Mouse (Mus musculus): ENCODE measurements at regions not wholly inside any gene's neighbourhood (a gene's known extent, or its start where the extent isn't known, plus 50 kb on each side); places are given as distances from the start of the nearest gene placed in this dataset.
A peak's percentile ranks its signal among the peaks of the same experiment; 100 is the strongest.

DNA sequence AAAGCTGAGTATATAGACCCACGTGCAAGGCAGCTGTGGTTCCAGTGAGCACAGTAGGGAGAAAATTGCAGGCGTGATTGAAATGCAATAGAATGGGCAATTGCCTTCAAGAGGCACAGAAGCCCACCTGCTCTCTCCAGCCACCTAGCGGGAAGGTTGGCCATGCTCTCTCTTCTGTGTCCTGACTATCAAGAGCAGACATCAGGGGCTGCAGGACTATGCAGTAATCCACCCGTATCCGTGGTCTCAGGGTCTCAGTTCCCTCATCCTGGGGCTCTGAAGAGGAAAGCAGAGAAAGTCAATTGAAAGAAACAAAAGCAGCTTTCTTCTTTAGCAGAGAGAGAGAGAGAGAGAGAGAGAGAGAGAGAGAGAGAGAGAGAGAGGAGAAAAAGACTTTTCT lies 112.0 kb upstream of the Arglu1 start:
- no peak for DNase-seq
- intact Hi-C loops (cut with DNase I) = no loop called here

- intact Hi-C loops (cut with DNase I) = no loop called here
- DNase-seq = peak in 1 of 2 experiments; percentile 5
These were observed 111.3 kb upstream of the Arglu1 start for GRCm38 (mm10) chr8:8801578-8801977.

DNA sequence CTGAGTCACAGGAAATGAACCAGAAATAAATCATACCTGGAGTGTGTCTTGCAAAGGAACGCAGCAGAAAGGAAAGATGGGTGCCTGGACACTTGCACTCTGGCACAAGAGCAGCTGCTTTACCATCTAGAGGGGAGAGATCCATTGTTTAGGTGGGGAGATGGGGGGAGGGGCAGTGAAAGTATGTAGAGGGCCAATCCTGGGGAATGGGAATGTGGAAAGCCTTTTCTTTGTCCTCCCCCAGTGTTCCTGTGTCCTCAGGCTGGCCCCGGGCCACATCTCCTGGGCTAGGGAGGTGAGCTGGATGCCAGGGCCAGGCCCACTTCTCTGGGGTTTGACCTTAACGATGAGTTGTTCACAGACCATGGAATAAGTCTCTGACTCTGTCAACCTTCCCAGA lies 107.2 kb upstream of the Arglu1 start:
- DNase-seq = peak in 1 of 2 experiments; percentile 16

GRCm38 (mm10) chr8:8796951-8797350 lies 106.6 kb upstream of the Arglu1 start:
- intact Hi-C loops (cut with DNase I) = no loop called here
- DNase-seq = no peak

More for the DNA sequence above, 107.2 kb upstream of the Arglu1 start:
- intact Hi-C loops (cut with DNase I) = no loop called here

DNA sequence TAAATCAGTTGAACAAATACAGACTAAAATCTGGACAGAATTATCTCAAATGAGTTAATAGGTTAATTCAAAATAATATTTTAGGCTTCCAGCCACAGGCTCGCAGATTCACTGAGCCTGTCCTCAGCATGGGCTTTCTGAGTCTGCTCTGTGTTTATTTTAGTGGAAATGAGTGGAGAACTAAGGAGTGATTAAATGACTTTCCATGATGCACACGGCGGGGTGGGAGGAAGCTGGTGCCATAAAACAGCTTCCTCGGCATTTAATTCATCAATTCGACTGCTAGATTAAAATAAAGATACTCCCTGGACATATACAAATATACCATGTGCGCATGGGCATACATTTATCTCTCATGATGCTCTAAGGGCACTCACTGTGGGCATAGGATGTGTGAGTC lies 104.4 kb upstream of the Arglu1 start:
- intact Hi-C loops (cut with DNase I) = no loop called here
- no peak for DNase-seq

DNA sequence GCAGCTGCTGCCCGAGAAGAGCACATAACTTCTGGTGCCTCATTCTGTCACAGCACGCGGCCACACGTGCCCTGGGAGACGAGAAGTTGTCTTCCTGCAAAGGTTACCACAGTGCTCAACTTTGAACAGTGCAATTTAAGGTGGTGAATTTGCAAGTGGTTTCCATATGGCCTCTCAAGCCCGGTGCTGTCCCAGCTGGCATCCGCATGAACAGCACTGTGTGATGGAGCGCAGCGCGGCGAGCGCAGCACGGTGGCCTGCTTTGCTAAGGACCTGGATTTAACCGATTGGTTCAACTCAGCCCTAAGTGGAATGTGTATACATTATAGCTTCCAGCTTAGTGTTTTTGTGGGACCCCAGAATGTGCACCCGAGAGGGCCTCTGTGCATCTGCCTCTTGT lies 89.6 kb upstream of the Arglu1 start:
- intact Hi-C loops (cut with DNase I) = no loop called here
- no peak for DNase-seq

DNA sequence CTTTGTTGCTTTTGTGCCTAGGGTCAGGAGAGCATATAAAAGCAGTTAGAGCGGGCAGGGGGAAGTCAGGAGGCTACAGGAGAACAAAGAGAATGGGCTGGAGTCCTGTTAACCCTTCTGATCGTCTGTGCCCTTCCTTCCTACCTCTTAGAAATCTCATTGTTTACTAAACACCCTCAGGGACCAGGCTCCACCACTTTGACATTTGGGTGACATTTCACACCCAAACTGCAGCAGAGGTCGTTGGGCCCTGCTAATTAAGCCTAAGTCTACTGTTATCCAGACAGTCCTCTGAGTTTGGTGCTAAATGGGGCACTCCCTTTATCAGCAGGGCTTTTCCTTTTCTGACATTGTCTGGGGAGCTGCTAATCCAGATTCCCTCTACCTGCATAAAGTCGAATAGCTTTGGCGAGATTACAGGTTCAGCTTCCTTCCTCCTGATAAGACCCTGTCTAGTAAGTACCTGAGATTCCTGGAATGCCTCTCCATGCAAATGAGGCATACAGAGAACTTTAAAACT lies 84.2 kb upstream of the Arglu1 start:
- intact Hi-C loops (cut with DNase I) = loop anchor here (5.0 kb wide), 1 partner anchor 43 kb away; no protein-coding TSS in a partner anchor
- DNase-seq = no peak

DNA sequence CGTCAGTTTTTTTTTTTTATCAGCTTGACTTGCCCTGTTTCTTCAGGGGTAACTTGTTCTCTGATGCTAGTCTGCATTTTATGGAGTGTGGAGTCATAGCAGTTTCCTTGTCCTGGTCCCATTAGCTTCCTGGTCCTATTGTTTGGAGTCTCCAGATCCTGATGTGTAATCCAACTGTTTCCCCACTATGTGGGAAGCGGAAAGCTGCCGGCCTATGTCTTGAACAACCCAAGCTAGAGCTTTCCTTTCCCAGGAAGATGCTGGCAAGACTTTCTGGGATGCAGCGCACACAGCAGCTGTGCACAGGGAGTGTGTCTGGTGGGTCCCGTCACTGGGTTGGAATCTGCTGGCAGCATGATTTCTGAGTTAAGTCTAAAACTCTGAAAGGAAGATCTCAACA lies 82.1 kb upstream of the Arglu1 start:
- intact Hi-C loops (cut with DNase I) = loop anchor here (2.0 to 5.0 kb wide), 2 partner anchors 45 to 220 kb away; no protein-coding TSS in a partner anchor

DNA sequence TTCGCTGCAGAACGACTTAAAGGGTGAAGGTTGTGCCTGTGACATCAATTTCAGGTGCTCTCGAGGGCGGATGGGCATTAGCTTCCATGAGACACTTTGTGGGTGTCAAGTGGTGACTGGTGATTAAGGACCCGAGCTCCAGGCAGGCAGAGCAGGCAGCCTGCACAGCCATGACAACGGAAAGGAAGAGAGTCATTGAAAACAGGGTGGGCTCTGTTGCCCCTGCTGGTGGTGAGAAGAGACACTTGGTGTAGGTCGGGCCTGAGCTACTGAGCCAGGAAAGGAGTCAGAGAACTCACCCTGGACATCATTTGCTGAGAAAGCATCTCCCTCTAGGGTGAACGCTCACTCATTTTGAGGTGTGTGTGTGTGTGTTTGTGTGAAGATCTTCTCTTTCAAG lies 80.1 kb upstream of the Arglu1 start:
- DNase-seq = no peak
- intact Hi-C loops (cut with DNase I) = loop anchor here (5.0 kb wide), 1 partner anchor 47 kb away; no protein-coding TSS in a partner anchor

More for the DNA sequence above, 82.1 kb upstream of the Arglu1 start:
- peak; percentile 58 to 61 for DNase-seq

- intact Hi-C loops (cut with DNase I) = no loop called here
- DNase-seq = no peak
These were observed 72.0 kb upstream of the Arglu1 start for GRCm38 (mm10) chr8:8762354-8762753.

- intact Hi-C loops (cut with DNase I) = no loop called here
- no peak for DNase-seq
These were observed 68.0 kb upstream of the Arglu1 start for GRCm38 (mm10) chr8:8758283-8758682.

DNA sequence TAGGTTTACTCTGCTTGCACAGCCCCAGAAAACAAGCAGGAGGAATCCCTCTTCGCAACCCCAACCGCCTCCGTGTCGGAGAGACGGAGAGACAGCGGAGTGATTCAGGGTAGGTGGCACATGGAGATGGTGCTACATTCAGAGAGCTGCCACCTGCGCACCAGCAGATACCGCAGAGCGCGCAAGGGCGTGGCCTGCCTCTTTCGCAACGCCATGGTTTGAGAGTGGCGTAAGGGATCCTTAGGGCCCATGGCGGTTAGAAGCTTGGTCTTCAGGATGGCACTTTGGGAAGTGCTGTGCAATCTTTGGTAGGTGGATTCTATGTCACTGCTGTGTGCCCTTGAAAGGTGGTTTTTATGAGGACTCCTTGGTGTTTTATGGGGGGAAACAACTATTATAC lies 60.9 kb upstream of the Arglu1 start:
- no peak for DNase-seq
- intact Hi-C loops (cut with DNase I) = no loop called here

DNA sequence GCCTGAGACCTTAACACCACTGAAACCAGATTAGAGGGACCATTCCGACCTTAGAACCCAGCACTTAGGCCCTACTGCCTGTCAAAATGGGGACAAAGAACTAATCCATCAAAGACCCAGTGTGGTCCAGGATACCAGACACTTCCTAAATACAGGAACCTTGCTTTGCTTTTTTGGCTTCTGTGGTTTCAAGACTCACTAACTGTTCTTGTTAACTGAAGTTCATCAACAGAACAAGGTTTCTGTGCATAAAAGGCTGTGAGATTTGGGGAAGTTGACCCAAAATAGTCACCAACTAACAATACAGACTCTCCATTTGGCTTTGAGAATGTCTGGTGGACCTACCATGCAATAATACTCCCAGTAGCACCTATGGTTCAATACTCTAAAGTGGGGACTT lies 56.4 kb upstream of the Arglu1 start:
- intact Hi-C loops (cut with DNase I) = no loop called here
- DNase-seq = no peak

- intact Hi-C loops (cut with DNase I) = no loop called here
- no peak for DNase-seq
These were observed 55.4 kb upstream of the Arglu1 start for GRCm38 (mm10) chr8:8745615-8746285.

All from heart, postnatal 14 days (tissue).